Mouse (Mus musculus) liver, embryonic 11.5 days (tissue): ENCODE results near the gene Slc13a2. TPM values are rescaled to one million over a fixed set of nuclear protein-coding genes. Genes with fewer than 3 reads are reported as not detected.

Experiments used
- ATAC-seq: fragments of 200-750 bp; cut with Nextera tagmentation; replicated peaks from 2 replicates; pipeline ENCODE4 v1.8.0; 2017; ENCODE audit warnings: moderate number of reproducible peaks, mild to moderate bottlenecking, moderate TSS enrichment, moderate library complexity; ENCODE audit not compliant: low FRiP score
- DNase-seq: peaks from one replicate; pipeline ENCODE4 v3.0.0-alpha.2; 2017; ENCODE audit warnings: low spot score
- H3K27ac ChIP-seq: fragments of 300-500 bp; sonication (generic); 2 replicates; pipeline ENCODE4 v1.5.1; 2014; ENCODE audit warnings: mild to moderate bottlenecking, low read depth, low read length, control low read depth
- H3K27me3 ChIP-seq: fragments of 300-500 bp; sonication (generic); replicated peaks from 2 replicates; pipeline ENCODE4 v1.6.1; 2014; ENCODE audit warnings: low read length, mixed read lengths; ENCODE audit not compliant: control insufficient read depth, insufficient read depth
- H3K36me3 ChIP-seq: fragments of 300-500 bp; sonication (generic); 2 replicates; pipeline ENCODE4 v1.6.1; 2014; ENCODE audit warnings: mild to moderate bottlenecking, low read length, moderate library complexity, mixed read lengths; ENCODE audit not compliant: control insufficient read depth, insufficient read depth
- H3K4me1 ChIP-seq: fragments of 300-500 bp; sonication (generic); replicated peaks from 2 replicates; pipeline ENCODE4 v1.6.1; 2014; ENCODE audit warnings: low read length, mixed read lengths; ENCODE audit not compliant: control insufficient read depth, insufficient read depth
- H3K4me2 ChIP-seq: fragments of 300-500 bp; sonication (generic); 2 replicates; pipeline ENCODE4 v1.6.1; 2014; ENCODE audit warnings: mild to moderate bottlenecking, control low read depth, moderate library complexity
- H3K4me3 ChIP-seq: fragments of 300-500 bp; sonication (generic); 2 replicates; pipeline ENCODE4 v1.5.1; 2014; ENCODE audit warnings: low read depth, low read length, control low read depth
- H3K9ac ChIP-seq: fragments of 300-500 bp; sonication (generic); 2 replicates; pipeline ENCODE4 v1.6.1; 2014; ENCODE audit warnings: low read depth, low read length, control low read depth
- H3K9me3 ChIP-seq: fragments of 300-500 bp; sonication (generic); 2 replicates; pipeline ENCODE4 v1.6.1; 2016; ENCODE audit warnings: low read length, inconsistent platforms, mixed read lengths; ENCODE audit not compliant: control insufficient read depth
- WGBS: fragments of 180-500 bp; shearing (Covaris S2); extraction: QIAGEN DNeasy Blood & Tissue Kit; methylation state at CpG from one replicate; pipeline ENCODE4 v1.1.7; 2014; 5-methylcytosine and 5-hydroxymethylcytosine counted together
- polyA plus RNA-seq: library from polyadenylated mRNA; unstranded; fragments of >200 nt; fragmentation: Nextera tagmentation; extraction: Ambion mirVana; gene quantifications from 2 replicates; pipeline ENCODE4 v1.2.1, GENCODE M21; 2014

The Slc13a2 gene
- polyA plus RNA-seq, 1 experiment from 2014 or later: not detected

- DNase-seq (no peak), ATAC-seq (0 out of 2 replicates have a peak, but pooled peaks have one; percentile 51)
- no peak overlapping the region for H3K9ac ChIP-seq
- H3K4me3 ChIP-seq: no peak overlapping the region
- H3K27ac ChIP-seq: no peak overlapping the region
- no peaks in the 10 kb centered on the region for H3K9me3 ChIP-seq
- H3K4me1 ChIP-seq: peaks cover 24% of the 10 kb centered on the region
- no peaks in the 10 kb centered on the region for H3K27me3 ChIP-seq
- peak overlapping the region; percentile 28 for H3K4me2 ChIP-seq
- 53% methylated on average over 13 of the region's 13 CpGs for WGBS
- no peaks in the 10 kb centered on the region for H3K36me3 ChIP-seq
Measured at GRCm38 (mm10) chr11:78463286-78464036, 41.4 kb upstream of the Slc13a2 start.

DNA sequence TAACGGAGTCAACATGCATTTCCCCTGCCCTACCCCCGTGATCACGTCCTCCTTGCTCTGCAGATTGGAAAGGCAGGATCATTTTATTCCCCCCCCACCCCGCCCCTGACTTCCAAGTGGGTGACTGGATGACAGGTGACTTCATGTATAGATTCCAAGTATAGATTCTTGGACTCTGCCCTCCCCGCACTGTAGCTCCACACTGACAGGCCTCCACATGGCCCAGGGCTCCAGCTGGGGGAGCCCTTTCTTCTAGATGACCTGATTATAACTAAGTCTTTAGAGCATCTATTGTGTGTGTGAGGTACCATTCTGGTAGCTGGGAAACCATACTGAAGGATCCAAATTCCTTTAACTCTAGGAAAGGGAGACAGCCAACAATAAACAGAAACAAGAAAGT lies 40.7 kb upstream of the Slc13a2 start:
- Histone ChIP-seq H3K4me1 (peaks cover 24% of the 10 kb centered on the region), H3K36me3 (no peaks in the 10 kb centered on the region), H3K27ac (no peak overlapping the region), H3K9me3 (no peaks in the 10 kb centered on the region), H3K27me3 (no peaks in the 10 kb centered on the region), H3K9ac (no peak overlapping the region), H3K4me3 (no peak overlapping the region), H3K4me2 (no peak overlapping the region)
- WGBS: 76% methylated on average over 5 of the region's 5 CpGs
- no peak for DNase-seq
- no peak for ATAC-seq

DNA sequence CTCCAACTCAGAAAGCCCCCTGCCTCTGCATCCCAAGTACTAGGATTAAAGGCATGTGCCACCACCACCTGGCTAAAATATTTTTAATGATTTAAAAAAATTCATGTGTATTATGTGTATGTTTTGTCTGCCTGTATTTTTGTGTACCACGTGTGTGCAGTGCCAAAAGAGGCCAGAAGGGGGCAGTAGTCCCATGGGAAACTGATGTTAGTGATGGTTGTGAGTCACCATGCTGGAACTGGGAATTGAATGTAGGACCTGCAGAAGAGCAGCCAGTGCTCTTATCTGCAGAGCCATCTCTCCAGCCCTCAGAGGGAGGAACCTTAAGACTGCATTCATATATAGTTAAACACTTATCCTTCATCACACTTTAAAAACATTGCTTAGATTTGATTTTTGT lies 39.9 kb upstream of the Slc13a2 start:
- Histone ChIP-seq H3K36me3 (no peaks in the 10 kb centered on the region), H3K4me1 (peaks cover 24% of the 10 kb centered on the region), H3K27ac (no peak overlapping the region), H3K9ac (no peak overlapping the region), H3K9me3 (no peaks in the 10 kb centered on the region), H3K27me3 (no peaks in the 10 kb centered on the region), H3K4me2 (no peak overlapping the region), H3K4me3 (no peak overlapping the region)
- DNase-seq (no peak), ATAC-seq (no peak)
- WGBS: 68% methylated on average over 1 of the region's 1 CpGs

- ATAC-seq: no peak
- no peak overlapping the region for H3K4me2 ChIP-seq
- H3K36me3 ChIP-seq: no peaks in the 10 kb centered on the region
Measured at GRCm38 (mm10) chr11:78458740-78459139, 36.7 kb upstream of the Slc13a2 start.

DNA sequence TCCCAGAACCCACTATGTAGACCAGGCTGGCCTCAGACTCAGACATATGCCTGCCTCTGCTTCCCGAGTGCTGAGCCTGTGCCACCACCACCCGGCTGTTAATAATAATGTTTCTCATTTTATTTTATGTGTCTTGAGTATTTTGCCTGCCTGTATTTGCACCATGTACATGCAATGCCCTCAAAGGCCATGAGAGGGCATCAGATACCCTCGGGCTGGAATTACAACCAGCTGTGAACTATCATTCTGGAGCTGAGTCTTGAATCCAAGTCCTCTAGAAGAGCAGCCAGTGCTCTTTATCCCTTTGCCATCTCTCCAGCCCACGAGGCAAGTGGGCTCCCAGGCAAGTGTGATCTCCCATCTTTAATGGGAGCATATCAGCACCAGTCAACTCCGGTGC lies 33.3 kb upstream of the Slc13a2 start:
- Histone ChIP-seq H3K4me3 (no peak overlapping the region), H3K9me3 (no peaks in the 10 kb centered on the region), H3K4me2 (no peak overlapping the region), H3K9ac (no peak overlapping the region), H3K27me3 (no peaks in the 10 kb centered on the region), H3K27ac (no peak overlapping the region), H3K36me3 (no peaks in the 10 kb centered on the region), H3K4me1 (no peaks in the 10 kb centered on the region)
- ATAC-seq (no peak), DNase-seq (no peak)
- WGBS: 37% methylated on average over 5 of the region's 5 CpGs

More at GRCm38 (mm10) chr11:78458740-78459139, 36.7 kb upstream of the Slc13a2 start:
- Histone ChIP-seq H3K4me1 (peaks cover 5% of the 10 kb centered on the region), H3K9ac (no peak overlapping the region), H3K4me3 (no peak overlapping the region), H3K27me3 (no peaks in the 10 kb centered on the region), H3K27ac (no peak overlapping the region), H3K9me3 (no peaks in the 10 kb centered on the region)
- 76% methylated on average over 17 of the region's 17 CpGs for WGBS
- DNase-seq: no peak

DNA sequence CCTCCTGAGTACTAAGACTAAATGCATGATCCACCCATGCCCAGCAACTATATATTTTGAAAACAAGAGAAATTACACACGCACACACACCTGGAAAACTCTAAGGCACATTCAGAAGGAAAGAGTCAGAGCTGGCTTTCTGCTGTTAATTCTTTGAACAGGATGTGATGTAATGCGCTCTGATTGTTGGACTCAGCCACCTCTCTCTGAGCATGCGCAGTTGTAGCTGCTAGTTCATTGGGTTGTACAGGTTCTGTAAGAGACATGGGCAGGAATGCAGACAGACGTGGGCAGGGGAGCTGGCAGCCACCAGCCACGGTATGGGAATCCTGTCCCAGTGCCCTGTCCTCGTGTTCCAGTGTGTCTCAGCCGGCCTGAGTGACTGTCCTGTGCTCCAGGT lies 32.3 kb upstream of the Slc13a2 start:
- DNase-seq (no peak), ATAC-seq (no peak)
- no peak overlapping the region for H3K27ac ChIP-seq
- 64% methylated on average over 7 of the region's 7 CpGs for WGBS
- no peaks in the 10 kb centered on the region for H3K27me3 ChIP-seq
- no peaks in the 10 kb centered on the region for H3K4me1 ChIP-seq
- no peaks in the 10 kb centered on the region for H3K36me3 ChIP-seq
- H3K4me3 ChIP-seq: no peak overlapping the region
- no peak overlapping the region for H3K9ac ChIP-seq
- H3K4me2 ChIP-seq: no peak overlapping the region
- H3K9me3 ChIP-seq: no peaks in the 10 kb centered on the region

DNA sequence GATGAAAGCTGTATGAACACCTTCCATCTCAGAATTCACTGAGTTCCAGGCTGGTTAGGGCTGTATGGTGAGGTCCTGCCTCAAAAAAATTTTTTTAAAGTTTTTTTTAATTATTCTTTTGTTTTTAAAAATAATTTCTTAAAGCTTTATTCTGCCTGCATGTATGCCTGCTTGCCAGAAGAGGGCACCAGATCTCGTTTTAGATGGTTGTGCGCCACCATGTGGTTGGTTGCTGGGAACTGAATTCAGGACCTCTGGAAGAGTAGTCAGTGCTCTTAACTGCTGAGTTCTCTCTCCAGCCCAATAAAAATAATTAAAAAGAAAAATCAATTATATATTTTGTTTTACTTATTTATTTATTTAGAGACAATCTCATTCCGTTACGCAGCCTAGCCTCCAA lies 31.7 kb upstream of the Slc13a2 start:
- Histone ChIP-seq H3K4me2 (no peak overlapping the region), H3K9me3 (no peaks in the 10 kb centered on the region), H3K27ac (no peak overlapping the region), H3K9ac (no peak overlapping the region), H3K36me3 (no peaks in the 10 kb centered on the region), H3K27me3 (no peaks in the 10 kb centered on the region), H3K4me1 (no peaks in the 10 kb centered on the region), H3K4me3 (no peak overlapping the region)
- DNase-seq: no peak
- WGBS: 12% methylated on average over 4 of the region's 4 CpGs
- ATAC-seq: no peak

- no peaks in the 10 kb centered on the region for H3K9me3 ChIP-seq
- H3K27ac ChIP-seq: no peak overlapping the region
- 24% methylated on average over 2 of the region's 2 CpGs for WGBS
- no peaks in the 10 kb centered on the region for H3K36me3 ChIP-seq
- no peaks in the 10 kb centered on the region for H3K4me1 ChIP-seq
- H3K9ac ChIP-seq: no peak overlapping the region
- no peak for ATAC-seq
- H3K27me3 ChIP-seq: no peaks in the 10 kb centered on the region
- no peak overlapping the region for H3K4me3 ChIP-seq
- H3K4me2 ChIP-seq: no peak overlapping the region
- DNase-seq: no peak
Measured at GRCm38 (mm10) chr11:78450337-78450736, 28.3 kb upstream of the Slc13a2 start.

DNA sequence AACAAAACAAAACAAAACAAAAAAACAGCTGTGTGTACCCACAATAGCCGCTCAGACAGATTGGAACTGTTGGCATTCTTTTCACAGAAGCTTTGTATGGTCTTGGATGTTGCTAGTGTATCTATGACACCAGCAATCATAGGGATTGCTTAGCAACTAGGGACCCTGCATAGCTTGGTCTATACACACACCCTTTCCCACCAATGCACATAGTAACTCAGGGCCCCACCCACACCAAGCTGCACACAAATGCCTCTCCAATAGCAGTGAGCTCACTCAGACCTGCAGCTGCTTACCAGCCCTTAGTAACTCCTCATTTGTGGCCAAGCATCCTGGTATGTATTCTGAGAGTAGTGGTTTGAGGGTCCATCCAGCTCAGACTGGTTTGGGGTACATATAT lies 26.2 kb upstream of the Slc13a2 start:
- H3K4me1 ChIP-seq: no peaks in the 10 kb centered on the region
- 83% methylated on average over 1 of the region's 1 CpGs for WGBS
- no peak overlapping the region for H3K9ac ChIP-seq
- H3K36me3 ChIP-seq: no peaks in the 10 kb centered on the region
- no peaks in the 10 kb centered on the region for H3K27me3 ChIP-seq
- H3K27ac ChIP-seq: no peak overlapping the region
- no peak for DNase-seq
- no peaks in the 10 kb centered on the region for H3K9me3 ChIP-seq
- H3K4me2 ChIP-seq: no peak overlapping the region
- no peak for ATAC-seq
- no peak overlapping the region for H3K4me3 ChIP-seq
